Mouse (Mus musculus) forebrain, embryonic 16.5 days (tissue): Measurements from ENCODE around the gene BC004004. TPM values are rescaled to one million over a fixed set of nuclear protein-coding genes. Genes with fewer than 3 reads are reported as not detected.

Source experiments
- ATAC-seq: fragments of 200-750 bp; cut with Nextera tagmentation; 2 replicates; pipeline ENCODE4 v1.8.0; 2017; ENCODE audit warnings: mild to moderate bottlenecking, moderate library complexity
- H3K27ac ChIP-seq: fragments of 300-500 bp; sonication (generic); 2 replicates; pipeline ENCODE4 v1.5.1; 2014; ENCODE audit warnings: low read length, control low read depth
- H3K27me3 ChIP-seq: fragments of 300-500 bp; sonication (generic); replicated peaks from 2 replicates; pipeline ENCODE4 v1.6.1; 2014; ENCODE audit warnings: low read length; ENCODE audit not compliant: control insufficient read depth, insufficient read depth
- H3K36me3 ChIP-seq: fragments of 300-500 bp; sonication (generic); 2 replicates; pipeline ENCODE4 v1.6.1; 2014; ENCODE audit not compliant: control insufficient read depth, insufficient read depth
- H3K4me1 ChIP-seq: fragments of 300-500 bp; sonication (generic); replicated peaks from 2 replicates; pipeline ENCODE4 v1.6.1; 2014; ENCODE audit warnings: low read length; ENCODE audit not compliant: control insufficient read depth, insufficient read depth
- H3K4me2 ChIP-seq: fragments of 300-500 bp; sonication (generic); 2 replicates; pipeline ENCODE4 v1.6.1; 2014; ENCODE audit warnings: mild to moderate bottlenecking, low read length, control low read depth
- H3K4me3 ChIP-seq: fragments of 300-500 bp; sonication (generic); replicated peaks from 2 replicates; pipeline ENCODE4 v1.5.1; 2014; ENCODE audit warnings: mild to moderate bottlenecking, low read length, control low read depth
- H3K9ac ChIP-seq: fragments of 300-500 bp; sonication (generic); replicated peaks from 2 replicates; pipeline ENCODE4 v1.6.1; 2014; ENCODE audit warnings: low read depth, low read length, control low read depth
- H3K9me3 ChIP-seq: fragments of 300-500 bp; sonication (generic); 2 replicates; pipeline ENCODE4 v1.6.1; 2016; ENCODE audit warnings: low read length; ENCODE audit not compliant: control insufficient read depth
- WGBS: fragments of 180-500 bp; shearing (Covaris S2); extraction: QIAGEN DNeasy Blood & Tissue Kit; methylation state at CpG from one replicate; pipeline ENCODE4 v1.1.7; 2014; 5-methylcytosine and 5-hydroxymethylcytosine counted together
- polyA plus RNA-seq: library from polyadenylated mRNA; unstranded; fragments of >200 nt; fragmentation: Nextera tagmentation; extraction: Ambion mirVana; gene quantifications from 2 replicates; pipeline ENCODE4 v1.2.1, GENCODE M21; 2015

BC004004 gene
- polyA plus RNA-seq, 1 experiment from 2014 or later = 102 TPM

- Histone ChIP-seq H3K36me3 (peaks cover 8% of the 10 kb centered on the region; the same call in 1 of the 2 replicates), H3K27me3 (no peaks in the 10 kb centered on the region), H3K4me1 (peaks cover 14% of the 10 kb centered on the region), H3K27ac (peak overlapping the region; percentile 55), H3K4me3 (no peak overlapping the region), H3K9me3 (no peaks in the 10 kb centered on the region), H3K4me2 (peak overlapping the region; percentile 13; the same call in 1 of the 2 replicates), H3K9ac (peak overlapping the region; percentile 14; the same call in 1 of the 2 replicates)
- peak; percentile 72 for ATAC-seq
- 14% methylated on average over 21 of the region's 21 CpGs for WGBS
These were observed 13.8 kb downstream of the BC004004 start for GRCm38 (mm10) chr17:29282216-29282952.

GRCm38 (mm10) chr17:29291793-29292192 lies 23.2 kb downstream of the BC004004 start:
- Histone ChIP-seq H3K36me3 (peaks cover 10% of the 10 kb centered on the region), H3K9ac (no peak overlapping the region), H3K27me3 (no peaks in the 10 kb centered on the region), H3K4me2 (no peak overlapping the region), H3K4me3 (no peak overlapping the region), H3K27ac (no peak overlapping the region), H3K4me1 (no peaks in the 10 kb centered on the region), H3K9me3 (no peaks in the 10 kb centered on the region)
- WGBS = 83% methylated on average over 7 of the region's 7 CpGs
- no peak for ATAC-seq

- no peak overlapping the region for H3K9ac ChIP-seq
- no peak overlapping the region for H3K4me3 ChIP-seq
- WGBS = 93% methylated on average over 3 of the region's 3 CpGs
- no peak overlapping the region for H3K4me2 ChIP-seq
- no peak for ATAC-seq
- H3K4me1 ChIP-seq = no peaks in the 10 kb centered on the region
- H3K27ac ChIP-seq = no peak overlapping the region
- no peaks in the 10 kb centered on the region for H3K27me3 ChIP-seq
- no peaks in the 10 kb centered on the region for H3K9me3 ChIP-seq
- peaks cover 12% of the 10 kb centered on the region for H3K36me3 ChIP-seq
These were observed 24.4 kb downstream of the BC004004 start for GRCm38 (mm10) chr17:29292996-29293395.

DNA sequence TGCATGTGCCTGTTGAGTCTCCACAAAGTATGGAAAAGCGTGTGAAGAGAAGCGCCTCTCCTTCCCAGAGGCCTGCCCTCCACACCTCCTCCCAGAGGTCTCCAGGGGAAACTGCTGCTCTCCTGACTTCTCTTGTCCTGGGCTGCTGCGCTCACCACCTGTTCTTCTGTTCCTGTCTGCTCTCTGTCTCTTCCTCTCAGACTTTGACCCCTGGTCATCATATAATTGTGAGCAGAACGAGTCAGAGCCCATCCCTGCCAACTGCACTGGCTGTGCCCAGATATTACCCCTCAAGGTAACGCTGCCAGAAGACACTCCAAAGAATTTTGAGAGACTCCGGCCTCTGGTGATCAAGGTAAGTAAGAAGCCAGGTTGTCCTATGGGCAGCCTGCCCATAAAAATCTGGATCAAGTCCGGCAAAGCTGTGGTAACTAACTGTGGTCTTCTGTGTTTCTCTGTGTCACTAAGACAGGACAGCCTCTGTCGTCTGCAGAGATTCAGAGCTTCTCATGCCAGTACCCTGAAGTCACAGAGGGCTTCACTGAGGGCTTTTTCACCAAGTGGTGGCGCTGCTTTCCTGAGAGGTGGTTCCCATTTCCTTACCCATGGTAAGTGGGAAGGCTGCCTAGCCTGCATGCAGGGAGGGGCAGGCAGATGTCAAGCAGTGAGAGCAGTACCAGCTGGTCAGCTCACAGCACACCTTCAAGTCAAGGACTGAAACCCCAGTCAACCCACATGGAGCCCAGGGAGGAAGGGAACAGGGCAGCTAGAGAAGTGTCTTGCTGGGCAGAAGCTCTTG lies 25.4 kb downstream of the BC004004 start:
- Histone ChIP-seq H3K4me1 (no peaks in the 10 kb centered on the region), H3K36me3 (peaks cover 19% of the 10 kb centered on the region), H3K4me2 (no peak overlapping the region), H3K27ac (no peak overlapping the region), H3K4me3 (no peak overlapping the region), H3K27me3 (no peaks in the 10 kb centered on the region), H3K9ac (no peak overlapping the region), H3K9me3 (no peaks in the 10 kb centered on the region)
- 86% methylated on average over 9 of the region's 9 CpGs for WGBS
- no peak for ATAC-seq

DNA sequence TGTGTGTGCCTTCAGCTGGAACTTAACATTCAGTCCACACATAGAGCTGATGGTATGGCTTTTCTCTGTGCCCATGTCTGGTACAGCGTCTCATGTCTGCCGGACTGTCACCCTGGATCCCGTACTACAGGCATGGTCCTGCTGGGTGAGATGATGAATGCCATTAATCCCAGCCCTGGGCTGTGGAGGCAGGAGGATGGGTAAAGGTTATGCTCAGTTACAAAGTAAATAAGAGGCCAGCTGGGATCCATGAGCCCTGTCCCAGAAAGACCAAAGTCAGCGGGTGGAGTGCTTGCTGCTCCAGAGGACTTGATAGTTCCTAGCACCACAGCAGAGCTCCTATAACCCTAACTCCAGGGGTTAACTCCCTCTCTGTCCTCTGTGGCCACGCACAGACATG lies 27.2 kb downstream of the BC004004 start:
- no peak for ATAC-seq
- H3K36me3 ChIP-seq = peaks cover 22% of the 10 kb centered on the region
- no peaks in the 10 kb centered on the region for H3K9me3 ChIP-seq
- no peaks in the 10 kb centered on the region for H3K27me3 ChIP-seq
- H3K27ac ChIP-seq = no peak overlapping the region
- no peak overlapping the region for H3K9ac ChIP-seq
- no peaks in the 10 kb centered on the region; the same call in 1 of the 2 replicates for H3K4me1 ChIP-seq
- H3K4me3 ChIP-seq = no peak overlapping the region
- WGBS = 85% methylated on average over 5 of the region's 5 CpGs
- no peak overlapping the region for H3K4me2 ChIP-seq

- no peak overlapping the region for H3K4me3 ChIP-seq
- no peak for ATAC-seq
- no peaks in the 10 kb centered on the region; the same call in 1 of the 2 replicates for H3K4me1 ChIP-seq
- H3K27me3 ChIP-seq = no peaks in the 10 kb centered on the region
- no peaks in the 10 kb centered on the region for H3K9me3 ChIP-seq
- no peak overlapping the region for H3K4me2 ChIP-seq
- no peak overlapping the region for H3K9ac ChIP-seq
- WGBS = 92% methylated on average over 10 of the region's 10 CpGs
- H3K27ac ChIP-seq = no peak overlapping the region
- H3K36me3 ChIP-seq = peaks cover 29% of the 10 kb centered on the region
These were observed 28.7 kb downstream of the BC004004 start for GRCm38 (mm10) chr17:29297321-29297720.

- no peaks in the 10 kb centered on the region; the same call in 1 of the 2 replicates for H3K4me1 ChIP-seq
- no peaks in the 10 kb centered on the region for H3K27me3 ChIP-seq
- H3K4me3 ChIP-seq = no peak overlapping the region
- no peak overlapping the region for H3K4me2 ChIP-seq
- no peak for ATAC-seq
- H3K9me3 ChIP-seq = no peaks in the 10 kb centered on the region
- no peak overlapping the region for H3K9ac ChIP-seq
- H3K27ac ChIP-seq = no peak overlapping the region
- peaks cover 29% of the 10 kb centered on the region for H3K36me3 ChIP-seq
- 88% methylated on average over 6 of the region's 6 CpGs for WGBS
These were observed 29.2 kb downstream of the BC004004 start for GRCm38 (mm10) chr17:29297813-29298212.

GRCm38 (mm10) chr17:29299282-29299681 lies 30.7 kb downstream of the BC004004 start:
- no peak overlapping the region for H3K9ac ChIP-seq
- H3K4me3 ChIP-seq = no peak overlapping the region
- H3K9me3 ChIP-seq = no peaks in the 10 kb centered on the region
- H3K36me3 ChIP-seq = peaks cover 27% of the 10 kb centered on the region
- H3K27ac ChIP-seq = no peak overlapping the region
- H3K27me3 ChIP-seq = no peaks in the 10 kb centered on the region
- H3K4me2 ChIP-seq = no peak overlapping the region
- no peak for ATAC-seq
- no peaks in the 10 kb centered on the region; the same call in 1 of the 2 replicates for H3K4me1 ChIP-seq
- 78% methylated on average over 4 of the region's 4 CpGs for WGBS

- no peak for ATAC-seq
- H3K27me3 ChIP-seq = no peaks in the 10 kb centered on the region
- H3K27ac ChIP-seq = no peak overlapping the region
- H3K4me2 ChIP-seq = no peak overlapping the region
- H3K9me3 ChIP-seq = no peaks in the 10 kb centered on the region
- WGBS = 88% methylated on average over 7 of the region's 7 CpGs
- peaks cover 22% of the 10 kb centered on the region for H3K36me3 ChIP-seq
- H3K4me3 ChIP-seq = no peak overlapping the region
- peaks cover 3% of the 10 kb centered on the region; the same call in 1 of the 2 replicates for H3K4me1 ChIP-seq
- no peak overlapping the region for H3K9ac ChIP-seq
These were observed 32.3 kb downstream of the BC004004 start for GRCm38 (mm10) chr17:29300926-29301325.
